Comparison of ENCODE assay signal across 1 mouse cellular context in the genomic region with DNA sequence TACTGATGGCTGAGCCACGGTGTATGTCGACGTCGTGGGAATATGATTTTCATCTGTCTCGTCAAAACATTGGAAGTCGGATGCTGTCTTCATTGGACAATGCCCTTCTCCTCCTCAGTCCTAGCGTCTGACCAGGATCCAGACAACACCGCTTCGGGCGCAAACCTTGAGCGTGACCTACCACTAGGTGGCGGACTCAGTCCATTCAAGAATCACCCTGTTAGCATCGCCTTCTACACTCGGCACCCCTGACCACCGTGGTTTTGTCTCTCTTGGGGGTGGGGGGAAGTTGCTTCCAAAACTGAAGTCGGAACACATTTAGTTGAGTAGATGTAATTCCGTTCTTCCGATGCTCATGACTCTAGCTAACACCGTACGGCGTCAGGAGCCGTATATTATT.
TF ChIP-seq lines count a peak whose summit lies in the region.

No protein-coding gene starts in this region.

TF ChIP-seq in CH12.LX, 34 proteins besides CTCF, POLR2A, EP300 and RAD21 (continued from another document):
- TF ChIP-seq USF2 (conservative IDR thresholded peaks at IDR 0.05; ENCODE audit: low read depth, low read length) = no peak
